Mouse (Mus musculus) urinary bladder, postnatal 4 days (tissue): ENCODE measurements around the gene Rad51.

Source experiments
- DNase-seq, 2 experiments: peaks; one replicate each; pipeline ENCODE4 v3.0.0; 2021 to 2022; ENCODE audit warnings: low spot score in 2 of 2

The Rad51 gene

GRCm38 (mm10) chr2:119163999-119164398, 51.4 kb downstream of the Rad51 start:
- DNase-seq, result no peak

GRCm38 (mm10) chr2:119165401-119165800, 52.8 kb downstream of the Rad51 start:
- DNase-seq, result no peak

- peak in 1 of 2 experiments; percentile 37 for DNase-seq
These were observed 54.6 kb downstream of the Rad51 start, which contains the start of gene Gchfr for GRCm38 (mm10) chr2:119166901-119167865. Gchfr (plus strand) TSS chr2:119167773.

- DNase-seq, result no peak
These were observed 55.3 kb downstream of the Rad51 start for GRCm38 (mm10) chr2:119167866-119168256.

GRCm38 (mm10) chr2:119170282-119170681, 57.7 kb downstream of the Rad51 start:
- no peak for DNase-seq

GRCm38 (mm10) chr2:119171574-119171973, 59.0 kb downstream of the Rad51 start:
- no peak for DNase-seq

GRCm38 (mm10) chr2:119172446-119172845, 59.9 kb downstream of the Rad51 start:
- DNase-seq, result no peak

- peak; percentile 41 to 71 for DNase-seq
These were observed 60.4 kb downstream of the Rad51 start for GRCm38 (mm10) chr2:119172862-119173576.

- no peak for DNase-seq
These were observed 61.5 kb downstream of the Rad51 start, which contains the start of gene Gm14137 for GRCm38 (mm10) chr2:119173991-119174651. Gm14137 (plus strand) TSS chr2:119174509.

- no peak for DNase-seq
These were observed 62.3 kb downstream of the Rad51 start for GRCm38 (mm10) chr2:119174866-119175265.

- no peak for DNase-seq
These were observed 63.0 kb downstream of the Rad51 start for GRCm38 (mm10) chr2:119175614-119176013.

- DNase-seq, result no peak
These were observed 64.2 kb downstream of the Rad51 start for GRCm38 (mm10) chr2:119176761-119177160.

- DNase-seq, result no peak
These were observed 64.9 kb downstream of the Rad51 start for GRCm38 (mm10) chr2:119177384-119177939.

- no peak for DNase-seq
These were observed 70.3 kb downstream of the Rad51 start for GRCm38 (mm10) chr2:119182914-119183313.

- DNase-seq, result peak; percentile 65 to 87
These were observed 76.6 kb downstream of the Rad51 start for GRCm38 (mm10) chr2:119189029-119189710.

- no peak for DNase-seq
These were observed 78.4 kb downstream of the Rad51 start for GRCm38 (mm10) chr2:119190969-119191368.

- no peak for DNase-seq
These were observed 81.5 kb downstream of the Rad51 start for GRCm38 (mm10) chr2:119194140-119194539.

GRCm38 (mm10) chr2:119196316-119197108, 83.9 kb downstream of the Rad51 start:
- DNase-seq, result no peak
